Mouse (Mus musculus): Measurements from ENCODE around the gene Atf1.
"Not testable (repeated sequence)": the region's sequence is repeated elsewhere in the genome, so short reads cannot be mapped to it uniquely, and the experiment has no call there.

Gene Atf1

GRCm38 (mm10) chr15:100304019-100304991 is 76.7 kb downstream of the Atf1 start, which contains the start of gene Mettl7a1:
Gene Mettl7a1, plus strand, starts transcription at chr15:100304140.
- in situ Hi-C loops (cut with MboI; ENCODE audit: low sequenced_read_pairs): no loop called here

GRCm38 (mm10) chr15:100306201-100306600 is 78.6 kb downstream of the Atf1 start:
- in situ Hi-C loops (cut with MboI; ENCODE audit: low sequenced_read_pairs): no loop called here

GRCm38 (mm10) chr15:100307438-100308096 is 79.9 kb downstream of the Atf1 start:
- in situ Hi-C loops (cut with MboI; ENCODE audit: low sequenced_read_pairs): not testable (repeated sequence)
